26 mouse cellular contexts compared by ENCODE assay signal in genomic region chr5:149100091-149100490, GRCm38 (mm10).
"Had no signal": no experiment of that assay in that cellular context is flagged by ENCODE, and none has a peak within 500 bp of the region (broad histone marks: within the 10 kb centered on the region; RNA-seq: fewer than 3 reads in every experiment).

No protein-coding gene starts in this region.

- H3K36me3 ChIP-seq: embryonic facial prominence, embryonic 10.5 days; embryonic facial prominence, embryonic 12.5 days; embryonic facial prominence, embryonic 13.5 days; embryonic facial prominence, embryonic 15.5 days; forebrain, embryonic 10.5 days; forebrain, embryonic 12.5 days; forebrain, embryonic 15.5 days; heart, embryonic 10.5 days had no signal

- DNase-seq: cerebellum, adult 8-10 months; cerebellum, adult 9-10 months; cerebellum, adult 9-11 months; cerebellum, postnatal 10 days; cerebellum, postnatal 14 days; cerebellum, postnatal 25 days; cerebellum, postnatal 36 days; embryo, embryonic 11 days; forebrain, postnatal 0 days; gastrocnemius, adult 2 months; gastrocnemius, postnatal 10 days; gastrocnemius, postnatal 14 days; gastrocnemius, postnatal 25 days; gastrocnemius, postnatal 36 days; heart, adult 18-20 months had no signal

- H3K4me1 ChIP-seq: embryonic facial prominence, embryonic 10.5 days; embryonic facial prominence, embryonic 12.5 days; embryonic facial prominence, embryonic 13.5 days; embryonic facial prominence, embryonic 15.5 days; forebrain, embryonic 10.5 days; forebrain, embryonic 12.5 days; forebrain, embryonic 15.5 days had no signal

- H3K27me3 ChIP-seq: embryonic facial prominence, embryonic 12.5 days; embryonic facial prominence, embryonic 13.5 days; embryonic facial prominence, embryonic 15.5 days; forebrain, embryonic 12.5 days; forebrain, embryonic 15.5 days had no signal

- ATAC-seq: forebrain, embryonic 14.5 days; forebrain, embryonic 15.5 days; forebrain, embryonic 16.5 days; forebrain, postnatal 0 days had no signal

- H3K4me3 ChIP-seq: embryonic facial prominence, embryonic 10.5 days; embryonic facial prominence, embryonic 12.5 days; embryonic facial prominence, embryonic 13.5 days; embryonic facial prominence, embryonic 15.5 days; erythroblast, embryonic 14.5 days; forebrain, embryonic 10.5 days; forebrain, embryonic 12.5 days; forebrain, embryonic 15.5 days; gastrocnemius, adult 2 months; heart, embryonic 10.5 days had no signal

- H3K27ac ChIP-seq: embryonic facial prominence, embryonic 10.5 days; embryonic facial prominence, embryonic 12.5 days; embryonic facial prominence, embryonic 13.5 days; embryonic facial prominence, embryonic 15.5 days; forebrain, embryonic 10.5 days; forebrain, embryonic 12.5 days; forebrain, embryonic 15.5 days; gastrocnemius, adult 2 months; heart, embryonic 10.5 days had no signal

- H3K9ac ChIP-seq: embryonic facial prominence, embryonic 12.5 days; embryonic facial prominence, embryonic 13.5 days; embryonic facial prominence, embryonic 15.5 days; forebrain, embryonic 12.5 days; forebrain, embryonic 15.5 days; forebrain, postnatal 0 days had no signal

- H3K9me3 ChIP-seq: embryonic facial prominence, embryonic 12.5 days; embryonic facial prominence, embryonic 13.5 days; embryonic facial prominence, embryonic 15.5 days; forebrain, embryonic 12.5 days; forebrain, embryonic 15.5 days; heart, embryonic 10.5 days had no signal

- H3K4me2 ChIP-seq: embryonic facial prominence, embryonic 12.5 days; embryonic facial prominence, embryonic 13.5 days; embryonic facial prominence, embryonic 15.5 days; forebrain, embryonic 12.5 days; forebrain, embryonic 15.5 days had no signal
